Mouse (Mus musculus): ENCODE data around the gene Agxt. TPM values are rescaled to one million over a fixed set of nuclear protein-coding genes. Genes with fewer than 3 reads are reported as not detected.

The Agxt gene
- total RNA-seq, 2 experiments from 2014 or later, result not detected

- DNase-seq (ENCODE audit: low spot score in 2 of 2), result peak in 1 of 2 experiments; percentile 12
- intact Hi-C loops (cut with DNase I), result no loop called here
These were observed 49.2 kb downstream of the Agxt start for GRCm38 (mm10) chr1:93184071-93184828.

- intact Hi-C loops (cut with DNase I), result no loop called here
- no peak for DNase-seq (ENCODE audit: low spot score in 2 of 2)
These were observed 55.8 kb downstream of the Agxt start for GRCm38 (mm10) chr1:93190726-93191305.

- no peak for DNase-seq (ENCODE audit: low spot score in 2 of 2)
- intact Hi-C loops (cut with DNase I), result no loop called here
These were observed 59.9 kb downstream of the Agxt start for GRCm38 (mm10) chr1:93194961-93195360.

Other genes starting within 250 kb of the Agxt start
- under 1 TPM; 0.32 to 0.45 TPM for gene Ankmy1, start 232.3 kb upstream of the Agxt start, total RNA-seq (2021)
- gene Dusp28, start 228.3 kb upstream of the Agxt start, total RNA-seq (2021), result 10 to 100 TPM; 15.3 to 15.7 TPM
- 10 to 100 TPM; 33.4 to 36.4 TPM for gene Rnpepl1, start 224.5 kb upstream of the Agxt start, total RNA-seq (2021)
- 10 to 100 TPM; 38.3 to 40.0 TPM for gene Capn10, start 200.9 kb upstream of the Agxt start, total RNA-seq (2021)
- under 1 TPM in 1 of 2 experiments, not detected in 1; 0.77 TPM for gene Gpr35, start 184.4 kb upstream of the Agxt start, total RNA-seq (2021)
- not detected for gene Aqp12, start 128.9 kb upstream of the Agxt start, total RNA-seq (2021)
- gene Kif1a, start 33.3 kb upstream of the Agxt start, total RNA-seq (2021), result 100 to 1,000 TPM; 731 to 734 TPM
- gene 2310007B03Rik, start 25.7 kb downstream of the Agxt start, total RNA-seq (2021), result not detected
- under 1 TPM; 0.07 to 0.18 TPM for gene Crocc2, start 33.5 kb downstream of the Agxt start, total RNA-seq (2021)
- gene Sned1, start 100.6 kb downstream of the Agxt start, total RNA-seq (2021), result 1 to 10 TPM; 6.3 to 7.3 TPM
- gene Mterf4, start 170.7 kb downstream of the Agxt start, total RNA-seq (2021), result 10 to 100 TPM; 17.4 to 20.9 TPM
- 10 to 100 TPM; 78.7 to 80.3 TPM for gene Ppp1r7, start 207.6 kb downstream of the Agxt start, total RNA-seq (2021)
- 1 to 10 TPM; 5.2 to 5.3 TPM for gene Pask, start 208.2 kb downstream of the Agxt start, total RNA-seq (2021)
- under 1 TPM; 0.15 to 0.20 TPM for gene Ano7, start 238.7 kb downstream of the Agxt start, total RNA-seq (2021)